In the genomic region with DNA sequence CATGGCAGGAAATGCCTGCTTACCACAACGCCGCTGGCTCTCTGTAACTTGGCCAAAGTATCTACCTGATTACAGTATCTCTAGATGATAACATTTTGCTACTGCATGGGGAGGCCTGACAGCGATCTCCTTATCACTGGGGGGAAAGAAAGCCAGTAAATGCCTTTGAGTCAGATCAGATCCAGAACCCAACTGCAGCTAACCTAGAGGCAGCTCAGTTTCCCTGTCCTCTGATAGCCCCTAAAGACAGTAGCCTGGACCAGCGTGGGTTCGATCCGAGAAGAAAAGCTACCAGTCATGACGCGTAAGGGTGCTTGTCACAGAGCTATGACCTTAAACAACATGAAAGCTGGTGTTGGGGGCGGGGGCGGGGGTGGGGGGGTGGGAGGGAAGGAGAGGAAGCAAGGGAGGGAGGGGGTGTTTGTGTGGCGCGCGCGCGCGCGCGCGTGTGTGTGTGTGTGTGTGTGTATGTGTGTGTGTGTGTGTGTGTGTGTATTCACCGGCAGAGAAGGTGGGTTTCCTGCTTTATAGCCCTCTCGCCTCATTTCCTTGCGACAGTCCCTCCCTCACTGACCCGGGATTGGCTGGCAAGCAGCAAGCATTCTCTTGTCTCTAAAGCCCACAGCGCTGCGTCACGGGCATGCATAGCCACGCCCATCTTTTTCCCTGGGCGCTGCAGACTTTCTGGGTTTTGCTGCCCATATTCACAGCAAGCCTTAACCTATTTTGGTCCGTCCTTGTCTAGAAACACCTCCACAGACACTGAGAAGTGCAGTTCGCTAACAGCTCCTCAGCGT, we compare ENCODE assay signal across 8 mouse cellular contexts. TPM values are rescaled to one million over a fixed set of nuclear protein-coding genes. Genes with fewer than 3 reads are reported as not detected.
DNase-seq lines count a peak whose midpoint lies in the region; ATAC-seq and TF ChIP-seq lines count a peak whose summit lies in the region.

No protein-coding gene starts in this region.

- peak overlapping the region; percentile 52 for H3K9ac ChIP-seq in kidney, embryonic 14.5 days (ENCODE audit: low read depth, low read length)
- peak overlapping the region; percentile 46 for H3K9ac ChIP-seq in limb, embryonic 14.5 days (ENCODE audit: low read depth, low read length, severe bottlenecking)
- H3K9ac ChIP-seq in midbrain, embryonic 16.5 days (ENCODE audit: low read depth, low read length): peak overlapping the region; percentile 74

- peak overlapping the region; percentile 39 for H3K27ac ChIP-seq in bone marrow macrophage, adult 2 months (ENCODE audit: insufficient read depth, low read depth, low read length)
- peak overlapping the region; percentile 20; the same call in 1 of the 2 replicates for H3K27ac ChIP-seq in embryonic fibroblast, embryonic 13.5 days (ENCODE audit: insufficient read depth, low read length)
- H3K27ac ChIP-seq in heart, embryonic 10.5 days: peak overlapping the region; percentile 88
- peak overlapping the region; percentile 79; the same call in 1 of the 2 replicates for H3K27ac ChIP-seq in kidney, embryonic 14.5 days (ENCODE audit: low read depth, low read length)
- H3K27ac ChIP-seq in limb, embryonic 14.5 days (replicated peaks; ENCODE audit: low read depth, low read length): peak overlapping the region; percentile 86
- H3K27ac ChIP-seq in midbrain, embryonic 16.5 days (ENCODE audit: low read length): peak overlapping the region; percentile 86

- peak overlapping the region; percentile 73 for H3K4me2 ChIP-seq in kidney, embryonic 14.5 days (replicated peaks; ENCODE audit: low read depth, low read length)
- peak overlapping the region; percentile 74 for H3K4me2 ChIP-seq in limb, embryonic 14.5 days (replicated peaks; ENCODE audit: low read depth, low read length, severe bottlenecking)
- peak overlapping the region; percentile 63 for H3K4me2 ChIP-seq in midbrain, embryonic 16.5 days (ENCODE audit: low read length)

- H3K9me3 ChIP-seq in heart, embryonic 10.5 days: no peaks in the 10 kb centered on the region
- H3K9me3 ChIP-seq in kidney, embryonic 14.5 days (ENCODE audit: control insufficient read depth, low read length): no peaks in the 10 kb centered on the region
- no peaks in the 10 kb centered on the region for H3K9me3 ChIP-seq in limb, embryonic 14.5 days (ENCODE audit: control insufficient read depth, low read length)
- no peaks in the 10 kb centered on the region for H3K9me3 ChIP-seq in midbrain, embryonic 16.5 days (replicated peaks; ENCODE audit: control insufficient read depth, low read length, poor library complexity, severe bottlenecking)

- TF ChIP-seq POLR2A in bone marrow macrophage, adult 2 months (IDR thresholded peaks at IDR 0.05; ENCODE audit: borderline replicate concordance, low read depth, low read length): no peak
- TF ChIP-seq POLR2A in embryonic fibroblast, embryonic 13.5 days (IDR thresholded peaks at IDR 0.05; ENCODE audit: low read depth, low read length): peak; percentile 48
- no peak for TF ChIP-seq POLR2A in limb, embryonic 14.5 days (IDR thresholded peaks at IDR 0.05; ENCODE audit: borderline replicate concordance, extremely low read depth, insufficient read depth, insufficient read length)

- H3K36me3 ChIP-seq in heart, embryonic 10.5 days: no peaks in the 10 kb centered on the region
- H3K36me3 ChIP-seq in kidney, embryonic 14.5 days (ENCODE audit: control insufficient read depth, insufficient read depth, low read length): no peaks in the 10 kb centered on the region
- no peaks in the 10 kb centered on the region for H3K36me3 ChIP-seq in limb, embryonic 14.5 days (ENCODE audit: control insufficient read depth, insufficient read depth, low read length)
- H3K36me3 ChIP-seq in midbrain, embryonic 16.5 days (ENCODE audit: control insufficient read depth, insufficient read depth, low read length): no peaks in the 10 kb centered on the region

- H3K27me3 ChIP-seq in heart, embryonic 10.5 days (ENCODE audit: insufficient read depth, poor library complexity, severe bottlenecking): no peaks in the 10 kb centered on the region
- no peaks in the 10 kb centered on the region for H3K27me3 ChIP-seq in kidney, embryonic 14.5 days (ENCODE audit: control insufficient read depth, insufficient read depth, low read length)
- H3K27me3 ChIP-seq in limb, embryonic 14.5 days (ENCODE audit: control insufficient read depth, insufficient read depth, low read length): no peaks in the 10 kb centered on the region
- H3K27me3 ChIP-seq in midbrain, embryonic 16.5 days (ENCODE audit: control insufficient read depth, insufficient read depth, low read depth, low read length): no peaks in the 10 kb centered on the region

- TF ChIP-seq CTCF in bone marrow macrophage, adult 2 months (IDR thresholded peaks at IDR 0.05; ENCODE audit: low read depth, low read length): no peak
- no peak for TF ChIP-seq CTCF in embryonic fibroblast, embryonic 13.5 days (IDR thresholded peaks at IDR 0.05; ENCODE audit: borderline replicate concordance, insufficient read depth, low read length)

- peak; percentile 96 for DNase-seq in 3T3-L1 (ENCODE audit: low read depth, low spot score)
- DNase-seq in heart, embryonic 10.5 days (ENCODE audit: low spot score): peak; percentile 98
- peak; percentile 90 for DNase-seq in limb, embryonic 14.5 days (ENCODE audit: low spot score)
- peak; percentile 89 to 91 for DNase-seq in spleen, postnatal 36 days (ENCODE audit: low spot score in 2 of 2)

- peak overlapping the region; percentile 56 for H3K4me3 ChIP-seq in bone marrow macrophage, adult 2 months (ENCODE audit: insufficient read depth, low read length)
- H3K4me3 ChIP-seq in embryonic fibroblast, embryonic 13.5 days (ENCODE audit: insufficient read depth, low read length): peak overlapping the region; percentile 51
- peak overlapping the region; percentile 62 for H3K4me3 ChIP-seq in heart, embryonic 10.5 days
- peak overlapping the region; percentile 43 for H3K4me3 ChIP-seq in kidney, embryonic 14.5 days (ENCODE audit: low read length)
- peak overlapping the region; percentile 34 for H3K4me3 ChIP-seq in limb, embryonic 14.5 days (replicated peaks; ENCODE audit: low read length)
- peak overlapping the region; percentile 46 for H3K4me3 ChIP-seq in midbrain, embryonic 16.5 days (ENCODE audit: low read depth, low read length)

- peaks cover 16% of the 10 kb centered on the region for H3K4me1 ChIP-seq in bone marrow macrophage, adult 2 months (ENCODE audit: control insufficient read depth, insufficient read depth, low read length)
- H3K4me1 ChIP-seq in embryonic fibroblast, embryonic 13.5 days (ENCODE audit: control insufficient read depth, insufficient read depth, low read length): no peaks in the 10 kb centered on the region
- H3K4me1 ChIP-seq in heart, embryonic 10.5 days: peaks cover 11% of the 10 kb centered on the region
- H3K4me1 ChIP-seq in kidney, embryonic 14.5 days (ENCODE audit: control insufficient read depth, insufficient read depth, low read length): 0 out of 2 replicates have a peak, but pooled peaks cover 6% of the 10 kb centered on the region
- H3K4me1 ChIP-seq in limb, embryonic 14.5 days (ENCODE audit: control insufficient read depth, insufficient read depth, low read length): 0 out of 2 replicates have a peak, but pooled peaks cover 6% of the 10 kb centered on the region
- peaks cover 5% of the 10 kb centered on the region; the same call in 1 of the 2 replicates for H3K4me1 ChIP-seq in midbrain, embryonic 16.5 days (ENCODE audit: control insufficient read depth, insufficient read depth, low read length)

- ATAC-seq in kidney, embryonic 14.5 days (ENCODE audit: low FRiP score, low TSS enrichment): peak; percentile 97
- peak; percentile 97 for ATAC-seq in limb, embryonic 14.5 days (ENCODE audit: low FRiP score, low read depth)
- ATAC-seq in midbrain, embryonic 16.5 days: peak; percentile 98

- 2% methylated on average over 21 of the region's 31 CpGs for WGBS in heart, embryonic 10.5 days
- 6% methylated on average over 20 of the region's 31 CpGs for WGBS in kidney, embryonic 14.5 days
- WGBS in limb, embryonic 14.5 days: 4% methylated on average over 20 of the region's 31 CpGs
- 6% methylated on average over 20 of the region's 31 CpGs for WGBS in midbrain, embryonic 16.5 days

RNA-seq across cellular contexts. Expression of a gene that starts 18.5 kb away (rescaled TPM):
- 64.3 and 68.0 TPM in 2 replicates for polyA plus RNA-seq in bone marrow macrophage, adult 2 months (2012; ENCODE audit: insufficient read depth, insufficient read length, missing spikeins)
- 40.3 and 48.5 TPM in 2 replicates for polyA plus RNA-seq in embryonic fibroblast, embryonic 13.5 days (2011; ENCODE audit: insufficient read length, low read depth, missing spikeins)
- 20.4 and 24.5 TPM in 2 replicates for polyA plus RNA-seq in heart, embryonic 10.5 days (2016; fragmentation: Nextera tagmentation; extraction: Ambion mirVana)
- 16.4 and 22.6 TPM in 2 replicates for polyA plus RNA-seq in kidney, embryonic 14.5 days (2014; fragmentation: Nextera tagmentation; extraction: Ambion mirVana)
- polyA plus RNA-seq in limb, embryonic 14.5 days (2012; rRNA removed): 30.3 and 41.1 TPM in 2 replicates
- 20.4 TPM in 2 replicates for polyA plus RNA-seq in limb, embryonic 14.5 days (2014; fragmentation: Nextera tagmentation; extraction: Ambion mirVana)
- 23.7 and 24.8 TPM in 2 replicates for polyA plus RNA-seq in midbrain, embryonic 16.5 days (2015; fragmentation: Nextera tagmentation; extraction: Ambion mirVana)

RNA-seq across cellular contexts. Expression of a gene that starts 21.4 kb away (rescaled TPM):
- polyA plus RNA-seq in bone marrow macrophage, adult 2 months (2012; ENCODE audit: insufficient read depth, insufficient read length, missing spikeins): not detected in 2 replicates
- polyA plus RNA-seq in embryonic fibroblast, embryonic 13.5 days (2011; ENCODE audit: insufficient read length, low read depth, missing spikeins): not detected in 2 replicates
- polyA plus RNA-seq in heart, embryonic 10.5 days (2016; fragmentation: Nextera tagmentation; extraction: Ambion mirVana): not detected in 2 replicates
- 0.14 TPM in 1 of 2 replicates, not detected in the other for polyA plus RNA-seq in kidney, embryonic 14.5 days (2014; fragmentation: Nextera tagmentation; extraction: Ambion mirVana)
- 0.03 and 0.04 TPM in 2 replicates for polyA plus RNA-seq in limb, embryonic 14.5 days (2012; rRNA removed)
- 0.12 TPM in 1 of 2 replicates, not detected in the other for polyA plus RNA-seq in limb, embryonic 14.5 days (2014; fragmentation: Nextera tagmentation; extraction: Ambion mirVana)
- 0.10 TPM in 2 replicates for polyA plus RNA-seq in midbrain, embryonic 16.5 days (2015; fragmentation: Nextera tagmentation; extraction: Ambion mirVana)

RNA-seq across cellular contexts. Expression of a gene that starts 25.5 kb away (rescaled TPM):
- 41.7 and 45.7 TPM in 2 replicates for polyA plus RNA-seq in bone marrow macrophage, adult 2 months (2012; ENCODE audit: insufficient read depth, insufficient read length, missing spikeins)
- 22.6 and 27.4 TPM in 2 replicates for polyA plus RNA-seq in embryonic fibroblast, embryonic 13.5 days (2011; ENCODE audit: insufficient read length, low read depth, missing spikeins)
- 21.1 and 27.9 TPM in 2 replicates for polyA plus RNA-seq in heart, embryonic 10.5 days (2016; fragmentation: Nextera tagmentation; extraction: Ambion mirVana)
- 19.2 and 25.4 TPM in 2 replicates for polyA plus RNA-seq in kidney, embryonic 14.5 days (2014; fragmentation: Nextera tagmentation; extraction: Ambion mirVana)
- polyA plus RNA-seq in limb, embryonic 14.5 days (2012; rRNA removed): 62.4 and 72.0 TPM in 2 replicates
- polyA plus RNA-seq in limb, embryonic 14.5 days (2014; fragmentation: Nextera tagmentation; extraction: Ambion mirVana): 27.9 and 29.8 TPM in 2 replicates
- 57.4 and 57.5 TPM in 2 replicates for polyA plus RNA-seq in midbrain, embryonic 16.5 days (2015; fragmentation: Nextera tagmentation; extraction: Ambion mirVana)

RNA-seq across cellular contexts. Expression of a gene that starts 52.0 kb away (rescaled TPM):
- polyA plus RNA-seq in bone marrow macrophage, adult 2 months (2012; ENCODE audit: insufficient read depth, insufficient read length, missing spikeins): 2.2 and 2.8 TPM in 2 replicates
- polyA plus RNA-seq in embryonic fibroblast, embryonic 13.5 days (2011; ENCODE audit: insufficient read length, low read depth, missing spikeins): 9.3 and 10.8 TPM in 2 replicates
- 11.6 and 13.6 TPM in 2 replicates for polyA plus RNA-seq in heart, embryonic 10.5 days (2016; fragmentation: Nextera tagmentation; extraction: Ambion mirVana)
- 14.5 and 18.6 TPM in 2 replicates for polyA plus RNA-seq in kidney, embryonic 14.5 days (2014; fragmentation: Nextera tagmentation; extraction: Ambion mirVana)
- polyA plus RNA-seq in limb, embryonic 14.5 days (2012; rRNA removed): 14.6 and 17.9 TPM in 2 replicates
- polyA plus RNA-seq in limb, embryonic 14.5 days (2014; fragmentation: Nextera tagmentation; extraction: Ambion mirVana): 18.2 and 20.8 TPM in 2 replicates
- polyA plus RNA-seq in midbrain, embryonic 16.5 days (2015; fragmentation: Nextera tagmentation; extraction: Ambion mirVana): 48.1 and 51.3 TPM in 2 replicates

Comparison
In these comparisons a context has a peak if more than half of its experiments do, and no peak if none do; other contexts are left out.
1. Peak in every context shown above with its lines: DNase-seq, ATAC-seq, H3K4me3 ChIP-seq and H3K27ac ChIP-seq.
2. H3K27ac ChIP-seq: peak in every context shown above with its lines; median percentile 88 in heart, embryonic 10.5 days; 86 in limb, embryonic 14.5 days; 86 in midbrain, embryonic 16.5 days; 79 in kidney, embryonic 14.5 days; 39 in bone marrow macrophage, adult 2 months; 20 in embryonic fibroblast, embryonic 13.5 days.